Mouse (Mus musculus) CD8-positive naive resting alpha-beta T cell, adult 2 months (primary cell): Measurements from ENCODE around the gene Msh5.

Experiments used
- DNase-seq, 2 experiments: peaks; one replicate each; pipeline ENCODE4 v3.0.0; 2022; ENCODE audit warnings: low read depth in 2 of 2, low spot score in 2 of 2

Gene Msh5

DNA sequence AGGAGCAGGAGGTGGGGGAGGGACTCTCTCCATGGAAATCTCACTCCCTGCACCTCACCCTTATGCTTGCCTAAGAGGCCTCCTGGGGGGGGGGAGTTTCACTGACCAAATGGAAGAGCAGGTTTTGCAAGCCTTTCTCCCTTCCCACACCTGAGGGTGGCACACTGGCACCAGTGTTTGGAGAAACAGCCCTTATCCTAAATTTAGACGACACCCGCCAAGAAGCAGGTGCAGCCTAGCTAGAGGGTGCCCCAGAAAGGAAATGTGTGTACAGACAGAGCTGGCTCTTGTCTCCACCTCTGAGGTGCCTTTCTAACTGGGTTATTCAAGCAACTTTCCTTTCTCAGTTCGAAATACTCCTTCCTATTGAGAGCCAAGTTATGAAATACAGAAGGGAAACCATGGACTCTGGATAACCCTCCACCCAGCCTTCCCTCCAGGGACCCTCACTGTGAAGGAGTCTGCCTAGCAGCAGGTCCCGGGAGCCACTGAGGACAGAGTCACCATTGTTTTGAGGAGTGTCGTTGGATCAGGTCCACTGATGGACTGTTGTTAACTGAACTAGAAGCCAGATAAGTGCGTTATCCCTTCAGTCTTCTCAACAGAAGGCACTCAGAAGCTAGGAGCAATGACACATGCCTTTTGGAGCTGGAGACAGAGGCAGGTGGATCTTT is 24.1 kb upstream of the Msh5 start:
- DNase-seq, result no peak

DNA sequence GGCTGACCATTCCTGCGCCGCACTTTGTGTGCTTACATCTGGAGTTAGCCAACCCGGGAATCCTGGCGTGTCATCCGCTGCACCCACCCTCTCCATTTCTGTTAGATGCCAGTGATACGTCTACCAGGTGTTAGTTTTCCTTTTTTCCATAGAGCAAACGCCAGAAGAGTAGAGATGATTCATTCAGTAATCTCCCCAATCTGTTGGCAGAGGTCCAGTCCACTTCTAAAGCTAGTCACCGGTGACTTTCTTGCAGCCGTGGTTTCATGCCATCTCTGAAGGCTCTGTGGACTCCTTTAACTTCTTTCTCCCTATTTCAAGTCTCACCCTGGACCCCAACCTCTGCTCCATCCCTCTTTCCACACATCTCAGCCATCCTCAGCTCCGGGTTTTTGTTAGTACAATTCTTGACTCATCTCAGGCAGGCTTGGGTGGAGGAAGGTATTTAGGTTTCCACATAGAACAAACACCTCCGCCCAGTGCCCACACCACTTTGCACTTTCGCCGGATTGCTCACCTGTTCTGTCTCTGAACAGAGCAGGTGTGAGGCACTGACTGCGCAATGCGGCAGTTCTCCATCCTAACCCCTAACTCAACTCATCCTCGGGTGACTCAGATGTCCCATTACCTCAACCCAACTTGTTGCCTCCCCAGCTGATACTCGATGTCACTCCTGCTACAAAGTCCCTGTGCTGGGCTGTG is 21.8 kb upstream of the Msh5 start:
- DNase-seq, result no peak

DNA sequence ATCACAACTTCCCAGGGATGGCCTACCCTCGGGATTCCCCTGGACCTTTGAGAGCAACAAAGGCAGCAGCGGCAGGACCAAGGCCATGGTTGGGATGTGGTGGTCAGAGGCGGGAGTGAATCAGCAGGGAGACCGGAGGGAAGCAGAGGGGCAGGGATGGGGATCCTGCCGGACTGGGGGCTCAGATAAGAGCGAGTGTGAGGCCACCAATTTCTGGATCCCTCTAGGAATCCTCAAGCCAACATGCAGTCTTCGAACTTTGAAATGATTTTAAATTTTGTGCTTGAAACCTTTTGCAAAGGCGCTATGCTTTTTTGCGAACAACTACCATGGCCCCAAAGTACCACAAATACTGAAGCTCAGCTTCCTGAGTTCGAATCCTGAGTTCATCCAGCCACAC is 19.5 kb upstream of the Msh5 start, which contains the start of gene Mpig6b:
Gene Mpig6b (minus strand): TSS at position 101 of the 400 bp plus-strand sequence.
- DNase-seq, result no peak

DNA sequence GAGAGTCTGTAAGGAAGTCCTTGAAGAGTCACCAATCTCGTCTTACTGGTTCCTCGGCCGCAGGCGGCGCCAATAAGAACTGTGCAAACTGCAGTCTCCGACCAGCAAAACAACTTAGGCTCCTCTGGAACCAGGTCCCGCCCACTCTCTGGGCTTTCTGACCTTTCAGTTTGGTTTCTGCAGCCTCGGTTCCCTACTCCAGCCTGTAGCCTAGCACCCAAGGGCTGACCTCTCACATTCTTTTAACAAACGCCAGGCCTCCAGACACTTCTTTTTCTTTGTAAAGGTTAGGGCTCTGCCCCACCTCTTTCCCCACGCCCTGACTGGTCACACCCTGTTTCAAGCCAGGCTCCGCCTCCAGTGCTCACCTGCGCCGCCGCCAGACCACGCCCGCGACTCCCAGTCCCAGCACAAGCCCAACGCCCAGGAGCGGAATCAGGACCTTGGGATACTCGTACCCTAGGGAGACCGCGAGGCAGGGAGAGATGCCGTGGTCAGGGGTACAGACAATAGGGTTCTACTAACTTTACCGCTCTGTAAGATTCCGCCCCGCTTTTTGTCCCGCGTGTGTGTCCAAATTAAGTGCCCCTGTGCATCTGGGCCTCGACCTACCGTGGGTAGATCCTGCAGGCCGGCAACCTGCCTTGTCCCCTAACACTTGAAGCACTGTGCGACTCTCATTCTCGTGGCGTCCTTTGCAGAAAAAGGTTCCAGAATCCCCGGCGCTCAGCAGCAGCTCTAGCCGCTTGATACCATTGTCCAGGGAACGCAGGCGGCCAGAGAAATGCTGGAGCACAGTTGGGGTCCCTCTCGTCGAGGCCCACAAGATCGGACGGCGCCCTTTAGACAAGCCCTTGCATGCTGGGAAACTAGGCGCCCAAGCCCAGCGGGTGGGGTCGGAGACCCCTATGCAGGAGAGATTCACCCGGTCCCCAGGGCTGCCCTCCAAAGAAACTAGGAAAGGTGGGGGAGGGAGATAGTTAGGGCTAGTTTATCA is 18.7 kb upstream of the Msh5 start, which contains the start of gene Ly6g6c:
Gene Ly6g6c (plus strand): TSS at position 438 of the 997 bp plus-strand sequence.
- DNase-seq, result no peak

DNA sequence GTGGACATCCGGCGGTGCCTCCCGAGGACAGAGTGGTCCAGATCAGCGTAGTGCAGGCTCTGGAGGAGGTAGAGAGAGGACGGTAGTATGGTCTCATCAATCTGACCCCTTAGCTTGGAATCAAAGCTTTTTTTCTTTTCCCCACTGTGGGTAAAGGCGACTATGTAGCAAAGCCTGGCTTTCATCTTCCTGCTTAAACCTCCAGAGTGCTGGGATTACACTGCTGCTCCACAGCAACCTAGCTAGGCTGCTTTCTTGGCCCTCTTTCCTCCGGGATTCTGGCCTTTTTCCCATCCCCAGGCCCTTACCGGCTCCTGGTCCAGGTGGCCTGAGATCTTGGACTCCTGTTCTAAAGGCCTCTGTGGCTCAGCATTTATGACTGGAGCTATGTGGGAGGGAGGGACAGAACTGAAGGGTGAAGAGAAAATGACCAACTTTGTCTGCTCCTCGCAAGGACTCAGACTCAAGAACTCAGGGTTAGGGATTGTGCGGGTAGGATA is 17.9 kb upstream of the Msh5 start:
- no peak for DNase-seq

DNA sequence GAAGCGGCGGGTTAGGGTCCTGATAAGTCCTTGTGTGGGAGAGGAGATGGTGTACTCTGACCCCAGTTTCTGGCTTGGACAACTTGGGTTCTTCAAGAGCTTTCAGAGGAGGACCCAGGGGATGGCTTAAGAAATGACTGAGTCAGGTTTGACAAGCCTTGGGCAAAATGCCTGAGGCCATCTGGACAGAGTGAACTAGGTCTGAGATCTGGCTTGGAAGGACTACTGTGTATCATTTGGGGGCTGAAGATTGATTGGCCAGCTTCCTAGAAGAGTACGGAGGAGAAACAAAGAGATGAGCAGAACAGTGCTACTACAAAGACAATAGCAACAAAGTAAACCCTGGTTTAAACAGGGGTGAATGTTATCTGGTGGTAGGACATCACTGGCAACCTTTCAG is 16.9 kb upstream of the Msh5 start:
- no peak for DNase-seq

DNA sequence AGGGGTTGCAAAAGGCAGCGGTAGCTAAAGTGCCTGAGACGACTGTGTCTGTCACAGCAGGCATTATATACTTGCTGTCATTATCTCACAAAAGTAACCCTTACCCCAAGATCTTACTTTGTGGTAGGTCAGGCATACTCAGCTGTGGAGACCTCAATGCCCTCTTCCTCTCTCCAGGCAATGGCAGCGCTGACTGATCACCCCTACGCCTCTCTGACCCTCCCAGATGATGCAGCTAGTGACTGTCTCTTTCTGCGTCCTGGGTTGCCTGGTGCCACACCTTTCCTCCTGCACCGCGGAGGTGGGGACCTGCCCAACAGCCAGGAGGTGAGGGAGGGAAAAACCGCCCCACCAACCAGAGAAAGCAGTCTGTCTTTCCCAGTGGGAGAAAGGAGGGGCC is 14.8 kb upstream of the Msh5 start:
- no peak for DNase-seq

DNA sequence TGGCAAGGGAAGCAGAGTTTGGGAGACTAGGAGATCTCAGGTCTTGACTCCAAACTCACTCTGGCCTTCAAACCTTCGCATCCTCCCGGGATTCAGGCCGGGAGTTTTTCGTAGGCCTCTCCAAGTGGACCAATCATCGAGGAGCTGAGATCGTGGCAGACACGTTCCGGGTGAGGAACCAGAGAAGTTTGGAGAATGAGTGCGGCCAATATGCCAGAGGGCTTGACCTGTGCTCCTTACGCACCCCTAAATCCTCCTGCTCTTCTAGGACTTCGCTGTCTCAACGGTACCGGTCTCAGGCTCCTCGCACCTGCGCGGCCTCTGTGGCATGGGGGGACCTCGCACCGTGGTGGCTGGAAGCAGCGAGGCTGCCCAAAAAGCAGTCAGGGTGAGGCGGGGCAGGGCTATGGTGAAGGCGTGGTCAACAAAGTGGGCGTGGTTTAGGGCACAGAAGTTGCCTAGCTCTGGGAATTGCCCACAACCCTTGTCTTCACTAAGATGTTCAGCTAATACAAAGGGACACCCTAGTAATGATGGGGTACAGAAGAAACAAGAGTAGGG is 14.3 kb upstream of the Msh5 start:
- DNase-seq, result no peak

DNA sequence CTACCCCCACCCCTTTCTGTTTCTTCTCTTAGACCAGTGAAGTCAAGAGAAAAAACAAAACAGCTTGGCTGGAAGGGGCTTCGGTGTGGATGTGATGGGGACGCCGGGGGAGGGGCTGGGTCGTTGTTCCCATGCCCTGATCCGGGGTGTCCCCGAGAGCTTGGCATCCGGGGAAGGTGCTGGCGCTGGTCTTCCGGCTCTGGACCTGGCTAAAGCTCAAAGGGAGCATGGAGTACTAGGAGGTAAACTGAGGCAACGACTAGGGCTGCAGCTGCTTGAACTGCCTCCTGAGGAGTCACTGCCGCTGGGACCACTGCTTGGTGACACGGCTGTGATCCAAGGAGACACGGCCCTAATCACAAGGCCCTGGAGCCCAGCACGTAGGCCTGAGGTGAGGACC is 13.5 kb upstream of the Msh5 start:
- DNase-seq, result no peak

DNA sequence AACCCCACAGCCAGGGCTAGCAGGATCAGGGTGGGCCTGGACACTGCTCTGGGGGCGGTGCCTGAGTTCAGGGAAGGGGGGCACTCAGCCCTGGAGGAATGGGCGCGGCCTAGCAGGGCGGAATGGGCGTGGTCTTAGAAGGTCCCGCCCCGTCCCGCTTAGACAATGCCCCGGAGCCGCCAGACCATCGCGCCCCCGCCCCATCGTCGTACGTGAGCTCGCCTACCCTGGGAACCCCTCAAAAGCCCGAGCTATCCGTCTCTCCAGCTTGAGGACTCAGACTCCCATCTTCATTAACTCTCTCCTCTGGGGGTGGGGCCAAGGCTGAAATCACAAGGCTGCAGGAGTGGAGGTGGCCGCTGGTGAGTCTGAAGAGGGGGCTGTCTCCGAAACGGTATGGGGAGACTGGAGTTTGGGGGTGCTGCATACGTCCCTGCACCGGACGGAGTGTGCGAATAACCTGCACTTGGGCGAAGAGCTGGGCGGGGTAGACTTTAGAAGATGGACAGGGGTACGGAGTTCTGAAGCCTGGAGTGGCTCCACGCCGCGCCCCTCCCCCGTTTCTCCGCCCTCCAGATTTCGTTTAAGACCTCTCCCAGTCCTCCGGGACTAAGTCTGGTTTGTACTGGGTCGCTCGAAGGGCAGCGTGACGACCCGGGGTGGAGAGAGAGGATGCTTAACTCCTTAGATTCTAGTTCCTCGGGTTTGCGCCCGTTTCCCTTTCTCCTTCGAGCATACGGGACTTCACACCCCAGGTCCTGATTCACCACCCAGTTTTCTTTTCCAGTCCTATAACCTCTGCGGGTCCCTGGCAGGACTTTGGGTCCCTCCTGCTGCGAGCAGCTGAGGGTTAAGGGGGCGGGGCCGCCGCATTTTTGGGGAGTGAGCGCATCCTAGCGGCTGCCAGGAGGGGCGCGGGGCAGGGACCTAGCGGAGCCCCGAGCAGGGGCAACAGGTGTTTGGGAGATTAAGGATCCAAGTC is 12.7 kb upstream of the Msh5 start, which contains the start of gene Ddah2:
Gene Ddah2 (plus strand): TSS at position 125 of the 982 bp plus-strand sequence.
- peak; percentile 80 to 87 for DNase-seq

DNA sequence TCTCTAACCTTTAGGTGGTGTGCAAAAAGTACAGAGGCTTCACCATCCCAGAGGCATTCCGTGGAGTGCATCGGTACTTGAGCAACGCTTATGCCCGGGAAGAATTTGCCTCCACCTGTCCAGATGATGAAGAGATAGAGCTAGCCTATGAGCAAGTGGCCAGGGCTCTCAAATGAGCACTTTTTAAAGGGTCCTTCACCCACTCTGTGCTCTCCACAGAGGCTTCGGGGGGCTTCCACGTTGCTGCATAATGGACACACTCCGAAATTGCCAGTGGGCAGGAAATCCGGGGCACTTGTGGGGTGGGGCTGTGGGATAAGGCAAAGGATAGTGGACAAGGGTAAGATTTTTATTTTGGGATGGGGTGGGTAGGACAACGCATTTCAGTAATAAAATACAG is 11.8 kb upstream of the Msh5 start:
- no peak for DNase-seq

DNA sequence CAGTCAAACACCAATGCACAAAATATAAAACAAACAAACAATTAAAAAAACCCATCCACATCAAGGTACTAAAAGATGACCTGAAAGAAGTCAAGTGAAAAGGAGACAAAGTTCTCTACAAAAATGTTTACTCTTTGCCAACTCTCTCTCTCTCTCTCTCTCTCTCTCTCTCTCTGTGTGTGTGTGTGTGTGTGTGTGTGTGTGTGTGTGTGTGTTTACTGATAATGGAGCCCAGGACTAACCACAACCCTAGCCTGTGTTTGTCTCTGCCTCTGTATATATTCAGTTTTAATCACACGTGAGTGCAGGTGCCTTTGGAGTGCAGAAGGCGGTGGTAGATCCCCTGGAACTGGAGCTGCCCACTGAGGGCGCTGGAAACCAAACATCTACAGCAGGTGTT is 10.5 kb upstream of the Msh5 start:
- no peak for DNase-seq

DNA sequence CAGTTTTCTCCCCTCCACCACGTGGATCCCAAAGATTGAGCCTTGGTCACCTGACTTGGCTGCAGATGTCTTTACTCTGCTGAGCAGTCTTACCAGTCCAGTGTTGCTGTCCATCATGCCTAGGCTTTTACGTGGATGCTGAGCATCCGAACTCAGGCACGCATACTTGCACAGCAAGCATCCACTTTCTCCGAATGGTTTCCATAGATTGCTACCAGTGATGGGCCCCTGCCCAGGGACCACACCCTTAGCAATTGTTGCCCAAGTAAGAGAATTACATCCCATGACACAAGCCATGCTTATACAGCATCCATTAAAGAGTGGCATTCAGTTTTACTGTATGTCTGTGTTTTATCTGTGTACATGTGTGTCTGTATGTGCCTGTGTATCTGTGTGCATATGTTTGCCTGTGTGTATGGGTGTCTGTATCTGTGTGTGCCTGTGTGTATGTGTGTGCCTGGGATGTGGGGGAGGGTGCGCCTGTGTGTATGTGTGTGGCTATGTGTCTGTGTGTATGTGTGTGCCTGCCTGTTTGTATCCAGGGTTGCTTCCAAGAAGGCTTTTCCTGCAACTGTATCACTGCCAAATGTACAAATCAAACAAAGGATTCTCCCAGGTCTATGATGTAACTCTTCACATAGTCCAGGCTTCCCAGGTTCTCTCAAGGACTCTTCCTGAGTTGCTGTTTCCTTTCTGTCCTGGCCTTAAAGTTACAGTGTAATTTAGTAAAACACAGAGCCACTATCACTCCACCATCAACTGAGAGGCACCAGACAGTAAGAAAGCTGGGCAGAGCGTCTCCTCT is 9.3 kb upstream of the Msh5 start:
- no peak for DNase-seq

DNA sequence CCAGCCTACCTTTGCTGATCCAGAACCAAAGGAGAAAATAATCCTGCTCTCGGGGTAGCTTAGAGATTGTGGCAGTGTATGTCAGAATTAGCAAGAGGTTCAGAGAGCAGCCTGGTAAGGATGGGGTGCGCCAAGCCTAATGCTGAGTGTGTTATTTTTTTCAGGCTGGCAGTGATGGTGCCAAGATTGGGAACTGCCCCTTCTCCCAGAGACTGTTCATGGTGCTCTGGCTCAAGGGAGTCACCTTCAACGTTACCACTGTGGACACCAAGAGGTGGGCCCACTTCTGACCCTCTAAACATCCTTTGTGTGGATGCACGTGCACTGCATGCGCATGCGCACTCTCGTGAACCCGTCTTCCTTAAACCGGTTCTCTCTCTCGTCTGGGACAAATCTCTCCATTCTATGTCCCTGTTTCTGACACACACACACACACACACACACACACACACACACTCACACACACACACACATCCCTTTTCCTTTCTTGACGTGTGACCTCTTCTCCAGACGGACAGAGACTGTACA is 5.8 kb upstream of the Msh5 start:
- DNase-seq, result no peak

DNA sequence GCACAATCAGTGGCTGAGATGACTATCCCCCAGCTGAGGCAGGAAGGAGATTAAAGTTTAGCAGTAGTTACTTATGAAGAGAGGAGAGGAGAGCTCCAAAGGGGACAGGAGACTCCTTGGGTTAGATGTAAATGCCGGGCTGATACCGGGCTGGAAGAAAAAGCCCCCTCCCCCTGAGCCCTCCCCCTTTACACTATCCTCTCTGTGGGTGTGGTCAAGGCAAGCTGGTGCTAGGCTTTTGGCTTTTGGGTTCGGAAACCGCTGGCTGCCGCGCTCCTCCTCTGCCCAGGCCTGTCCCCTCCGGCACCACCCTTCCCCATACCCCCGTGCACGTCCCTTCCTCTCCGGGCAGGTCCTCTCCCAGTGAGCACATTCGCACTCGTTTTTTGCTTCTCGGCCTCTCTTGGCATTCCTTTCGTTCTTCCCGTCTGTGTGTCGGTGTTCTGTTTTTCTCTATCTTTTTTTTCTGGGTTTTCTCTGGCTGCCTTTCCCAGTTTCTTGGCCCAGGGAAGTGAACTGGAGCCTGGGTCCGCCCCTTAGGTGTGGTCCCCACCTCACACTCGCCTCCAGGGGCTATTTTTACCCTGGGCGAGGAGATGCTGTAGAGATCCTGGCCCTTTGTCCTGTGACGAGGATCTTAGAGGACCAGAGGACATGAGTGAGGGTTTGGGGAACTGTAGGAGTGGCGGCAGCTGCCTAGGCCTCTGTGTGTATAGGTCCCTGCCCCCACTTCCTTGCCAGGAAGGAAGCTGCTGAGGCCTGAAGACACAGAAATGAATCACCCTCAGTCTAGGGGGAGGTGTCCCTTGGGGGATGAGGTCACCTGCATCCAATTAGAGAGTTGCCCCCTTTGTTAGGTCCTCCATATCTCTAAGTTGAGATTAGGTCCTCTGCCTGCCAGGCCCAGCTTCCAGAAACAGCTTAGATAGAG is 4.9 kb upstream of the Msh5 start:
- DNase-seq, result peak; percentile 58 to 69

DNA sequence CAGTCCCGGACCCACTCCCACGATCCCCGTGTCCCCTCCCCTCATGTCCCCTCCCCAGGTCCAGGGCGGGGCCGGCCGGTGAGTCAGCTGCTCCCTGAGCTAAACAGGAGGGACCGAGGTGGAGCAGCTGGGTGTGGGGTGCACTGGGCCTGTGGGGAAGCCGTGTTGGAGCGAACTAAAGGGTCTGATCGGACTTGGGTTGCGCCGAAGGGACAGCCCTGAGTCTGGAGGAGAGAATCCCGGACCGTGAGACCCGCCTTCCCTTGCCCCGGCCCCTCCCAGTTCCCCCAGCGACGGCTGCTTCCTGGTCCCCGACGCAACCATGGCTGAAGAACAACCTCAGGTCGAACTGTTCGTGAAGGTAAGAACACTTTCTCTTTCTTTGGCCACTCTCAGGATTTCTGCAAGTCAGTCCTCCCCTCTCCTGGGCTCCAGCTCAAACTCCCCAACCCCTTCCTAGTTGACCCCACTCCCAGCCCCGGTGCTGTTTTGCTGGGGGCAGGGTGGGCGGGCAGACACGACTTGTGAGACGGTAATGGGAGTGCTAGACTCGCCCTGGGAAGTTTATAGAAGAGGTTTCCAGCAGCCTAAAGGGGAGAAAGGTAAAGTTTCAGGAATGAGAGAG is 3.7 kb upstream of the Msh5 start:
- peak; percentile 34 to 58 for DNase-seq

DNA sequence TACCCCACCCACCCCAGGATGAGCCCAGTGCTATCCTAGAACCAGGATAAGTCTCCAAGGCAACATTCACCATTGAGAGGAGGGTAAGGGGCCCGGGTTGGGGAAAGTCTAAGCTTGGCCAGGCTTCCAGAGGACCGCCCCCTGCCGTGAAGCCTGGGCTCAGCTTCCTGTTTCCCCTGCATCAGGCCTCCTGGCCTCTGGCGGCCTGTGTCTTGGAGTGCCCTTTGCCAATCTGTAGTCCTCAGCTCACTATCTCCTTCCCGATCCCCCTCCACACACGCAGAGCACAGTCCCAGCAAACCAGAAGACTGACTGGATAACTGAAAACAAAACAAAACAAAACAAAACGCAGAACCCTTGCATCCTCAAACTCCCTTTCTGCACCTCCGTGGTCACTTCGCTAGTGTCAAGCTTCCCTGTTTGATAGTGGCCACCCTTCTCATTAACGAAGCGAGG is 3.0 kb upstream of the Msh5 start, which contains the start of gene Clic1:
Gene Clic1 (plus strand): TSS at position 406 of the 456 bp plus-strand sequence.
- DNase-seq, result no peak
